Mouse (Mus musculus): ENCODE results near the gene Ctr9. TPM values are rescaled to one million over a fixed set of nuclear protein-coding genes. Genes with fewer than 3 reads are reported as not detected.

The Ctr9 gene
- polyA plus RNA-seq, 2 experiments from 2014 or later: 39.0 to 49.5 TPM

DNA sequence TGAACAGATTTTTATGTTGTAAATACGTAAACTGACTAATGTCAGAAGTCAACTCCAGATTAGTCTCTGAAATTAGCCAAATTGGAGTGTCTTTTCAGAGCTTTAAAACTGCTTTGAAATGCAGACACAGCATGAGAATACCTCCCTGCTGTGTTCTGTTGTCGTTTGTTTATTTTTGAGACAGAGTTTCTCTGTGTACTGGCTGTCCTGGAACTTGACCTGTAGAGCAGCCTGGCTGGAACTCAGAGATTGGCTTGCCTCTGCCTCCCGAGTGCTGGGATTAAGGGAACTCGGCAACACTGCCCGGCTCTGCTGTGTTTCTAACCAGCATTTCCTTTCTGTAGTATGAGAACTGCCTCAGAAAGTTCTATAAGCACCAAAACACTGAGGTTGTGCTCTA is 20.2 kb downstream of the Ctr9 start:
- ATAC-seq: no peak

GRCm38 (mm10) chr7:111049652-111050421 is 21.1 kb downstream of the Ctr9 start:
- ATAC-seq: peak; percentile 77

- no peak for ATAC-seq
These were observed 26.5 kb downstream of the Ctr9 start for GRCm38 (mm10) chr7:111055221-111055620.

DNA sequence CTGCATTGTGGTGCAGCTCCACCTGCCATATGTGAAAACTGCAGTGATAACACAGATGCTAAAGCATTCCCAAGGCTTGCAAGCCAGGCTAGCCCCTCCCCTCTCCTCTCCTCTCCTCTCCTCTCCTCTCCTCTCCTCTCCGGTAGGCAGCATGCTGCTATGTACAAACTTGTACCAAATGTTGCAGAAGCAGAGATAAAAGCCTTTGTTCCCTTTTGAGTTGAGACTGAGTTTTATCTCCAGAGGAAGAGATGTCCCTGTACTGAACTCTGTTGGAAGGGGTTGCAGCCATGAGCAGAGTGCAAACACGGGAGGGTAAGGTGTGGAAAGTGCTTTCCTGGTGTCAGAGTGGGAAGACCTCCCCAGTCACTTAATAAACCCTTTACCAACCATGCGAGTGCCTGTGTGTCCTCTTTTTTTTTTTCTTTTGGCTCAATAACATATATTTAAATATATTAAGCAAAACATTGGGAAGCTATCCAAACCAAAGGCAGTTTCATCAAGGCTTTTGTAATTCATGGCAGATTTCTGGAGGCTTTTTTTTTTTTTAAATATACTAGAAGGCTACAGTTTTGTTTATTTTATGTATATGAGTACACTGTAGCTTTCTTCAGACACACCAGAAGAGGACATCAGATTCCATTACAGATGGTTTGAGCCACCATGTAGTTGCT is 27.4 kb downstream of the Ctr9 start:
- ATAC-seq: no peak

DNA sequence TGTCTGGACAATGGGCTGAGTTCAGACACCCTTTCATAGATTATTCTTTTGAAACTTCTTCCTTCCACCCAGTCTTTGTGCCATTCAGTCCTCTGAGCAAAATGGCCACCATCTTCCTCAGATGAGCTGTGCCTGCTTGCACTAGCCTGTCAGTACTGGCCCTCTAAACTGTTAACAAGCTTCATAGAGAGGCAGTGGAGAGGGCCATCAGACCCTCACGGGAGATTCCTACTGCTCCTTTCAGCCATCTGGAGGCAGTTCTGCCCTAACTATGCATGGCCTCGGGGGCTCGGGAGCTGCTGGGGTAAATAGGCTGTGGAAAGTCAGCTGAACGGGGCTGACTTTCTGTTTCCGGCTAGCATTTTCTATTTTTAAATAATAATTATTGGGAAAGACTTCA is 30.8 kb downstream of the Ctr9 start:
- no peak for ATAC-seq

GRCm38 (mm10) chr7:111062971-111063370 is 34.2 kb downstream of the Ctr9 start:
- no peak for ATAC-seq

- ATAC-seq: no peak
These were observed 39.4 kb downstream of the Ctr9 start for GRCm38 (mm10) chr7:111068181-111068580.

DNA sequence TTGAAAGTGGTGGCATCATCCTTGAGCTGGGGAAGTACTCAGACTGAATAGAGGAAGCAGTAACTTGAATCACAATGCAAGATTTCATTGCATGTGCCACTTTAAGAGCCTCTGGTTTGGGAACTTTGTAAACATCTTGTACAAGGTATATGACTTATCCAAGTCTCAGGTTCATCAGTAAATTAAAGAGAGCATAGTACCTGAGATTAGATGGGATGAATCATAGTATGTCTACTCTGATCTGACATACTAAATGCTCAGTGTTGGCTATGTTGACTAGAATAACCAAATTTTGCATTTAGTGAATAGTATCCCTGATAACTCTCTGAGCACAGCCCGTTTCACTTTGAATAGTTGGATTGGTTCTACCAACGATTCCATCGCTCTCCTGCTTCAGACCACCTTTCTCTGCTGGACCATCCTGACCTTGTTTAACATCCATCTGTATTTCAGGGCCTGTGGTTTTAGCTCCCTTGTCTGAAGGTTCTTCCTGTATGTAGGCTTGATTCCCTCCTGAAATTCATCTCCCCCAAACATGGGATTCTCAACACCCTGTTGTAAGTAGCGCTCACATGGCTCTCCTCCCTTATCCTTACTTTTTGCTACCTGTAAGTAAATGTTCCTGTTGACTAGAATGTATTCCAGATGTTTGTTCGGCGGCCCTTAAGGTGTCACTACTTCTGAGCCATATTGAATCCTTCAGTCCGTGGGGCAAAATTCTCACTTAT is 40.9 kb downstream of the Ctr9 start:
- peak; percentile 12 for ATAC-seq

GRCm38 (mm10) chr7:111070167-111070496 is 41.4 kb downstream of the Ctr9 start:
- ATAC-seq: no peak

DNA sequence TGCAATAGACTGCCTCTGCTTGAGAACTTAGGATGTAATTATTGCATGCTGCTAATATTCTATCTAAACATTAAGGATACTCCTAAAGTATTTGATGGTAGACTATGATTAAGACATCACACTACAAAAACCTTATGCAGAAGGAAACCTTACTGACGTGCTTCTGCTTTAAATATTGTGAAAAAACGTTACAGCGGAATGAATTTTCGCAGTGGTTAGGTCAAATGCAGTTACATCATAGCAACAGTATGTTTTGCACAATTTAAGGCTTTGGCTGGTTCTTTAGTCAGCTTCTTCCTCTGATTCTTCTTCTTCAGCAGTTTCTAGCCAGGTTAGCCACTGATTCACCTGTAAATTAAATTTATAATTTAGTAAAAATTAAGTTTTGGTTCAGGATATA is 43.7 kb downstream of the Ctr9 start:
- no peak for ATAC-seq

DNA sequence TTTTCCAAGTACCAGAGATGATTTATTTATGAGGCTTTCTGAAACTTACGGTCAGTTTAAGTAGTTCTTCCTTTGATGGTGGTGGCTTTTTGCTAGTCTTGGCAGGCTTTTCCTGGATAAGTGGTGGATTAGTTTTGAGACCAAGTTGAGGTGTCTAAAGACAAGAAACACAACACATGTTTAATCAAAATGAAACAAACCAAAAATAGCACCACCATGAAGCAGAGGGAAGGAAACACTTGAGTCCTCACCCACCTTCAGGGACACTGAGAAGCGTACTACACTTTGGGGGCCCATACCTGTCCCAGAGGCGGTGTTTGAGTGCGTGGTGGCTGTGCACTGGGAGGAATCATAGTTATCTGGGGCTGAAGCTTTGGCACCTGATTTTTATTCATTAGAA is 46.5 kb downstream of the Ctr9 start:
- ATAC-seq: no peak

DNA sequence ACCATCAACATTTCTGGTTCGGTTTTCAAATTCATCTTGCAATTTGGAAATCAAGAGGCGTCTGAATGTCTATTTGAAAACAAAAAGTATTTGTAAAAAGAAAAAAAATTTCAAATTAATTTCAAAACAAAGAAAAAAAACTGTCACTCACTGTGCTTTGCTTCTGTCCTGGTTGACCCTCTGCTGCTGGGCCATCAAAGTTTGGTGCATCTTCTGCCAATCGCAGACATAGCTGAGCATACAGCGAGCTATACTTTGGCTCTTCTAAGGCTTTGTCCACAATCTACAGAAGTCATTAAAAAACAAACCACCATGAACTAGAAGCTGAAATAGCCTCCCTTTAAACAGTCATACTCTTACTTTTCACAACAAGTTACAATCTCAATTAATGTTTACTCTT is 49.5 kb downstream of the Ctr9 start:
- ATAC-seq: no peak

DNA sequence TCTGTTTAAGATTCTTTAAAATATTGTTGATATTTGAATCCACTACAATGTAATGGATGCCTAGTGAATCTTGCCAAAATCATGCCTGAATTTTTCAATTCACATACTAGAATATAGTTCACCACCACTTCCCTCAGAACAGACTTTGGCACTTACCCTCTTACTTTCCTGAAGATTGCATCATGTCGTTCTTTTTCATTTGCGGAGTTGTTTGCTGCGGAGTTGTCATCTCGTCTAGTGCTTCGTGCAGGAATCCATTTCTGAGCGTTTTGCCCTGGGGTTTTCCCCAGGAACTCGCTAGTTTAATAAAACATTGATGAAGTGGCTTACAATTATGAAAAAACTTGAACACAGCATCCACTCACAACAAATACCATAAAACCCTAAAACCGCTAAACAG is 51.3 kb downstream of the Ctr9 start:
- ATAC-seq: no peak

- no peak for ATAC-seq
These were observed 52.1 kb downstream of the Ctr9 start for GRCm38 (mm10) chr7:111080876-111081275.

DNA sequence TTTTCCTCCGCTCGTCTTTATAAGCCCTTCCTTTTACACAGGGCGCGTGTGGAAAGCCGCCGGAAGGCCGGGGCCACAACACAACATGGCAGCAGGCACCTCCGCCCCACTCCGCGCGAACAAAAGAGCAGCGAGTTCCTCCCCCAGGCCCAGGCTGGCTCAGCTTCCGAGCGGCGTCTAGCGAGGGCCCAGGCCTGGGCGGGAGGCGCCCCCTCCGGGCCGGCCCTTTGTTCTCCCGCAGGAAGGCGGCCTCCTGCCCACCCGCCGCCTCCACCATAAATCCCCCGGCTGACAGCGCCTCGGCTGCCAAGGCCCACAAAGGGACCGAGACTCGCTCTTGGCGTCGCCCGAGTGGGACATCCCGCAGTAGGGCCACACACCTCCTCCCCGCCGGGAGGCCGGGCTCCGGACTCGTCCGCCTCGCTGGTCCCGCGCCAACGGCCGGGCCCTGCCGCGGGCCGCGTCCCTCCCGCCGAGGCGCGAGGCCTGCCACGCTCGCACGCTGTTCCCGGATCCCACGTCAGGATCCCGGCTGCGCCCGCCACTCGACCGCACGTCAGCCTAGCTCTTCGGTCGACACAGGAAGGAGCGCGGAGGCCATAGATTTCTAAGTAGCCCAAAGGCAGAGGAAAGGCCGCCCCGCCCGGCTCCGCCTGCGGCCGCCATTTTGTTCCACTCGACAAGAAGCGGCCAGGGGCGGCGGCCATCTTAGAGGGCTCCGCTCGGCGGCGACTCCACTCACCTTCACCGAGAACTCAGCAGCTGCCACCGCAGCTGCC is 53.5 kb downstream of the Ctr9 start:
- peak; percentile 42 for ATAC-seq

DNA sequence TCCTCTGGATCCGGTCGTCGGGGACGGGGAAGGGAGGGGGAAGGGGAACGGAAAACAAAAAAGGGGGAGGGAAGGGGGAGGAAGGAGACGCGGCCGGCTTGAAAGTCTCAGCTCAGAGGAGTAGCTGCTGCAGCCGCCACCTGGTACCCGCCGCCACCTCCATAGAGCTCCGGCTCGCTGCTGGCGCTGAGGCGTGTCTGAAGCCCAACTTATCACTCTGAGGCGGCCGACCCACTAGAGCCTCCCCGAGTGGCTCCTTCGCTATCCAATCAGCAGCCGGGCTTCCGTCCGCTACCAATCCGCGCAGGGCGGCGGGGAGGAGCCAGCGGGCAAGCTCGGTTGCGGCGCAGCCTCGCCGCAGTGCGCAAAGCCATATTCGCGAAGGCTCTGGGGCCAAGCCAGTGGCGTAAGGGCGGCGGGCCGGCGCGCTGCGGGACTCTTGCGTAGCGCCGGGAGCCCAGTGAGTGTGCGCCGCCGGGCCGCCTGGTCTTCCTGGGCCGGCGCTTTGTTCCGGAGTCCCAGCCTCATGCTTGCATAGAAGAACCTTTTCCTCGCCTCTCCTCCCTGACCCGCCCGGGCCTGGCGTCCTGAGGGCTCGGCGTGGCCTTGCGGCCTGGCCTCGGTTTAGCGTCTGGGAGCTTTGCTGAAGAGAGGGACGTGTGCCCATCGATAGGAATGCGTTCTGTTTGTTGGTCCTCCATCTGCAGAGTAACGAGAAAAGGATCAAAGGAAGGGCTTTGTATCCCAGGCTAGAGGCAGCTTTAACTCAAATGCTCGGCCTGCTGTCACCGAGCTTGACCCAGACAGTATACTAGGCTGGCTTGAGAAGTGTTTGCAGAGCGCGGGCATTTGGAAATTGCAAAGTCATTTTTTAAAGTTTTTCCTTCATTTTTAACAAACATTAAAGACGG is 54.3 kb downstream of the Ctr9 start, which contains the start of gene Eif4g2:
Eif4g2 (minus strand) TSS at position 209 of the 911 bp plus-strand sequence.
- peak; percentile 89 for ATAC-seq

DNA sequence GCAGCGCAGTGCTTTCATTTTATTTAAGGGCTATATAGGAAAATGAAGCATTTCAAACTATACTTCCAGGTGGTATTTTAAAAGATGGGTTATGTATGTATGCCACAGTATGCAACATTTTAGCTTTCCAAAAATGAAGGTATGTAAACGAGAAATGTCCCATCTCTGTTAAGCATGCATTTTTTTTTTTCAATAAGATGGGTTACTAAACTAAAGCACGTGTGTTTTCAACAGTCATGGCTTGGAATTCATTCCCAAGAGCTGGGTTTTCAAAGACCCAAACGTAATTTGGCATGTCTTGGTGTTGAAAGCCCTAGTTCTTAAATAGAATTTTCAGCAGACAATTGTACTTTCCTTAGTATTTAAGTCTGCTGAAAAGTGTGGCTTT is 55.0 kb downstream of the Ctr9 start:
- ATAC-seq: no peak

DNA sequence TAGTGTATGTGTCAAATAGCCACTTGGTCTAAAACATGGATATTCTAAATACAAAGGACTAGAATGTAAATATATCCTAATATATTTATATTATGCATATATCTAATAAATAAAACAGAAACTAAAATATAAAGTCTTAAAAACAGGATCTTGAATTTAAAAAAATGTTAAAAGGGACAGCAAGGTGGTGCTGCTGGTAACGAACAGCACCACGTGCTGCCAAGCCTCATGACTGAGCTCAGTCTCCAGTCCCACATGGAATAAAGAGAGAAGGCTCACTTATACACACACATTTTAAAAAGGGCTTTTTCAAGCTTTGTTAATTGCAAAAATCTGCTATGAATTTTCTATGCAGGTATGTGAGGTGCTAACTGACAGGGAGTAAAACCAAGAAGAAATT is 55.7 kb downstream of the Ctr9 start:
- ATAC-seq: no peak

DNA sequence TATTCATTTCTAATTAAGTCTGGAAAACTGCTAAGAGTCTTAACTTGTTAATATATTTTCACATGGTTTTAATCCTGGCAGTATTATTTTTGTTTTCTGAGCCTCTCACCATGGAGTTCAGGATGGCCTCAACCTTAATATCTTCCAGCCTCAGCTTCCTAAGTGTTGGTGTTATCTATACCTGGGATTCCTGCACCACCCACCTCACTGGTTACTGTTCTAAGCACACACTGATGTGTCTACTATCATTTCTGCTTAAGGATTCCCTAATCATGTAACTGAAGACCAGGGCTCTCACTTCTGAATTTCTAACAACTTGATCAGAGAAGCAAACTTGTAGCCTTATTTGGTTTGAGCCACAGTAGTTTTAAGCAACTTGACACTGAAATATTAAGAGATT is 56.4 kb downstream of the Ctr9 start:
- ATAC-seq: no peak

GRCm38 (mm10) chr7:111095169-111095568 is 66.4 kb downstream of the Ctr9 start:
- ATAC-seq: no peak

DNA sequence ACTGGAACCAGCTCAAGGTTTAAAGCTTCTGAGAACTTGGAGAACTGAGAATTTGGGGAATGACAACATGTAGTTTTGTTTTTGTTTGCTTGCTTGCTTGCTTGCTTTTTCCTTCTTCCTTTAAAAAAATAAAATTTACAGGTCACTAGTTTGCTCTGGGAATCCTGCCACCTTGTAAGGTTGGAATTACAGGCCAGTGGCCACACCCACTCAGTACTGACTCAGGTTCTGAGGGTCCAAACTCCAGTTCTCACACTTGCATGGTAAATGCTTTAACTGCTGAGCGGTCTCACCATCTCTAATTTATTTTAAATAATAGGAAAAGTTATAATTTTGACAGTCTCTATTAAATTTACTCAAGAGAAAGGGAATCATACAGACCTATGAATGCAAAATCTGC is 69.4 kb downstream of the Ctr9 start:
- no peak for ATAC-seq

All from CD4-positive, CD25-positive, alpha-beta regulatory T cell, adult 4 months (primary cell).